Mouse (Mus musculus) lung, embryonic 15.5 days (tissue): ENCODE results near the gene Nsd2. TPM values are rescaled to one million over a fixed set of nuclear protein-coding genes. Genes with fewer than 3 reads are reported as not detected.
"Not testable (repeated sequence)": the region's sequence is repeated elsewhere in the genome, so short reads cannot be mapped to it uniquely, and the experiment has no call there.

Experiments
- ATAC-seq: fragments of 200-750 bp; cut with Nextera tagmentation; 2 replicates; pipeline ENCODE4 v1.8.0; 2017; ENCODE audit warnings: moderate number of reproducible peaks, borderline replicate concordance; ENCODE audit not compliant: low FRiP score, low TSS enrichment; ENCODE audit errors: extremely low read depth
- H3K27ac ChIP-seq: fragments of 300-500 bp; sonication (generic); 2 replicates; pipeline ENCODE4 v1.5.1; 2015; ENCODE audit warnings: moderate library complexity, mild to moderate bottlenecking, inconsistent platforms
- H3K27me3 ChIP-seq: fragments of 300-500 bp; sonication (generic); 2 replicates; pipeline ENCODE4 v1.6.1; 2015; ENCODE audit warnings: inconsistent platforms
- H3K36me3 ChIP-seq: fragments of 300-500 bp; sonication (generic); 2 replicates; pipeline ENCODE4 v1.6.1; 2015; ENCODE audit warnings: inconsistent platforms
- H3K4me1 ChIP-seq: fragments of 300-500 bp; sonication (generic); 2 replicates; pipeline ENCODE4 v1.6.1; 2015; ENCODE audit warnings: inconsistent platforms
- H3K4me2 ChIP-seq: fragments of 300-500 bp; sonication (generic); 2 replicates; pipeline ENCODE4 v1.6.1; 2015; ENCODE audit warnings: inconsistent platforms, mild to moderate bottlenecking, moderate library complexity
- H3K4me3 ChIP-seq: fragments of 300-500 bp; sonication (generic); 2 replicates; pipeline ENCODE4 v1.5.1; 2015; ENCODE audit warnings: mild to moderate bottlenecking, inconsistent platforms
- H3K9ac ChIP-seq: fragments of 300-500 bp; sonication (generic); 2 replicates; pipeline ENCODE4 v1.6.1; 2015; ENCODE audit warnings: inconsistent platforms
- H3K9me3 ChIP-seq: fragments of 300-500 bp; sonication (generic); 2 replicates; pipeline ENCODE4 v1.6.1; 2016; ENCODE audit warnings: inconsistent platforms
- WGBS: fragments of 180-500 bp; shearing (Covaris S2); methylation state at CpG from one replicate; pipeline ENCODE4 v1.1.7; 2015; 5-methylcytosine and 5-hydroxymethylcytosine counted together
- microRNA-seq: library from miRNA; unstranded; fragments of <30 nt; microRNA quantifications from one replicate; pipeline ENCODE4, GENCODE M21; 2016
- polyA plus RNA-seq: library from polyadenylated mRNA; unstranded; fragments of >200 nt; fragmentation: Nextera tagmentation; extraction: Ambion mirVana; gene quantifications from 2 replicates; pipeline ENCODE4 v1.2.1, GENCODE M21; 2015

Gene Nsd2
- polyA plus RNA-seq, 1 experiment from 2014 or later: 55.5 TPM

- under 1% methylated on average over 39 of the region's 39 CpGs for WGBS
- peaks cover 29% of the 10 kb centered on the region for H3K4me1 ChIP-seq
- no peaks in the 10 kb centered on the region for H3K9me3 ChIP-seq
- peak overlapping the region; percentile 87 for H3K9ac ChIP-seq
- H3K4me2 ChIP-seq: peak overlapping the region; percentile 53
- ATAC-seq: peak; percentile 70
- no peaks in the 10 kb centered on the region for H3K27me3 ChIP-seq
- peaks cover 3% of the 10 kb centered on the region; the same call in 1 of the 2 replicates for H3K36me3 ChIP-seq
- H3K27ac ChIP-seq: peak overlapping the region; percentile 89
- peak overlapping the region; percentile 97 for H3K4me3 ChIP-seq
These were observed 115.2 kb downstream of the Nsd2 start for GRCm38 (mm10) chr5:33935700-33936111.

DNA sequence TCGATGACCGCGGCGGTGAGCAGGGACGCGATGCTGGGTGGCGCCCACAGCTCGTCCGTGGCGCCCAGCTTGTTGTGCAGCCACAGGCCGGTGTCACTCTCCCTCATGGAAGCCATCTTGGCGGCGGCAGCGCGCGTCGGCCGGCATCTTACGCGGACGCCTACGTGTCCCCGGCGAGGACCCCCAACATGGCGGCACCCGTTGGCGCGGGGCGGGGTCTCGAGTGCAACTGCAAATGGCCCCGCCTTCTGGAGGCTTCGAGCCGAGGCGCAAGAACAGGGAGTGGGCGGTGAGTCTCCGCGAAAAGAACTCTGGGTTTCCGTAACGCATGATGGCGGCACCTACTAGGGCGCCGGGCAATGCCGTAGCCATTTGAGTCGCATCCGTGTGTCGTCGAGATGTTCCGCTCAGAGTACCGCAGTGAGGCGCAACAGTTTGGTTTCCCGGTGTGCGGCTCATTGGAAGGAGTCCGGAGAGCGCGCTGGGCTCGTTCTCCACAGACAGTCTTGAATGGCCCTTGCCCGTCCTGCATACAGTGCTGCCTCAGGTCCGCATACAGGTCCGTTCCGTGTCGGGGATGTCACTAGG lies 115.7 kb downstream of the Nsd2 start, which contains the start of gene Nelfa:
Gene Nelfa (minus strand): TSS at position 294 of the 588 bp plus-strand sequence.
- ATAC-seq: peak; percentile 98
- Histone ChIP-seq H3K4me1 (peaks cover 29% of the 10 kb centered on the region), H3K27ac (peak within 1 kb of the TSS; percentile 89), H3K27me3 (no peaks in the 10 kb centered on the region), H3K36me3 (peaks cover 3% of the 10 kb centered on the region; the same call in 1 of the 2 replicates), H3K9ac (peak within 1 kb of the TSS; percentile 87), H3K9me3 (no peaks in the 10 kb centered on the region), H3K4me2 (peak within 1 kb of the TSS; percentile 65), H3K4me3 (peak within 1 kb of the TSS; percentile 97)
- WGBS: under 1% methylated on average over 61 of the region's 61 CpGs

DNA sequence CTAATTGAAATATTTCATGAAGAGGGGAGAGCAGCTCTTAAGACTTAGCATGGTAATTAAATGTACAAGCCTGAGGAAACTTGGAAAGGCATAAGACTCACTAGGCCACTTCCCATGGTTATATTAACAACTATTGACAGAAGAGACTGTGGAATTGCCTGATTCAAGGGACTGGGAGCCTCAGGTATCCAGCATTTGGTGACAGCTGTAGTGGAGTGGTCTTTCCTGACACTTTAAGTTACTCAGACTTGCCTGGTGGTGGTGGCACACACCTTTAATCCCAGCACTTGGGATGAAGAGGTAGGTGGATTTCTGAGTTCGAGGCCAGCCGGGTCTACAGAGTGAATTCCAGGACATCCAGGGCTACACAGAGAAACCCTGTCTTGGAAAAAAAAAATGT lies 116.7 kb downstream of the Nsd2 start:
- peak overlapping the region; percentile 97 for H3K4me3 ChIP-seq
- no peaks in the 10 kb centered on the region for H3K9me3 ChIP-seq
- WGBS: 96% methylated on average over 2 of the region's 2 CpGs
- no peak for ATAC-seq
- H3K36me3 ChIP-seq: peaks cover 3% of the 10 kb centered on the region; the same call in 1 of the 2 replicates
- no peak overlapping the region for H3K27ac ChIP-seq
- H3K27me3 ChIP-seq: no peaks in the 10 kb centered on the region
- peak overlapping the region; percentile 60; the same call in 1 of the 2 replicates for H3K9ac ChIP-seq
- H3K4me2 ChIP-seq: peak overlapping the region; percentile 65
- peaks cover 28% of the 10 kb centered on the region for H3K4me1 ChIP-seq

DNA sequence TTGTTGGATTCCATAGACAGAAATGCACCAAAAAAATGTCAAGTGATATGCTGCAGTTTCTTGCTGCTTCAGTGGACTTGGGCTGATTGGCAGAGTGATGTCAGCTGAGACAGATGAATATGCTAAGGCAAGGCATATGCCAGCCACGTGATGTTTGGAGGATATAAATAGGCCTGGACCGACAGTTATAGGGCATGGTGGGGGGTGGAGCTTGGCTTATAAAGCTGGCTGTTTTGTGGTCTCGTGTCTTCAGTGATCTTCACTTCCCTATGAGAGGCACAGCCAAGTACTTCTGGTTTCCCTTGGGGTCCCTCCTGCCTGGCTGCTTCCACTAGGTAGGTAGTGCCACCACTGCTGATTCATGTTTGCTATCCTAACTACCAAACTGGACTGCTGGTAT lies 117.9 kb downstream of the Nsd2 start:
- Histone ChIP-seq H3K4me2 (no peak overlapping the region), H3K9me3 (0 out of 2 replicates have a peak, but pooled peaks cover 3% of the 10 kb centered on the region), H3K4me1 (peaks cover 25% of the 10 kb centered on the region), H3K27me3 (no peaks in the 10 kb centered on the region), H3K9ac (no peak overlapping the region), H3K36me3 (peaks cover 3% of the 10 kb centered on the region; the same call in 1 of the 2 replicates), H3K27ac (no peak overlapping the region), H3K4me3 (no peak overlapping the region)
- ATAC-seq: no peak
- 84% methylated on average over 3 of the region's 3 CpGs for WGBS

- not testable (repeated sequence) for ATAC-seq, H3K27me3 ChIP-seq, H3K4me1 ChIP-seq, H3K27ac ChIP-seq, H3K4me3 ChIP-seq, H3K9me3 ChIP-seq, H3K4me2 ChIP-seq, H3K9ac ChIP-seq, H3K36me3 ChIP-seq
- 79% methylated on average over 16 of the region's 16 CpGs for WGBS
These were observed 126.5 kb downstream of the Nsd2 start for GRCm38 (mm10) chr5:33947035-33947434.

Small RNA genes within 50 kb of the gene (microRNA-seq; reads per million reads assigned to microRNA genes)
- 1.1 reads per million for gene Mir7024

Other genes starting within 250 kb of the Nsd2 start
- 55.2 and 56.9 TPM in 2 replicates for gene Fam53a, start 191.1 kb upstream of the Nsd2 start, polyA plus RNA-seq
- 0.33 and 0.37 TPM in 2 replicates for gene Gm9903, start 190.8 kb upstream of the Nsd2 start, polyA plus RNA-seq
- gene Slbp, start 168.2 kb upstream of the Nsd2 start, polyA plus RNA-seq: 274 and 284 TPM in 2 replicates
- 217 and 227 TPM in 2 replicates for gene Tacc3, start 162.6 kb upstream of the Nsd2 start, polyA plus RNA-seq
- gene Tmem129, start 162.3 kb upstream of the Nsd2 start, polyA plus RNA-seq: 37.3 and 39.7 TPM in 2 replicates
- gene Fgfr3, start 99.1 kb upstream of the Nsd2 start, polyA plus RNA-seq: 59.1 and 64.7 TPM in 2 replicates
- 46.4 and 47.1 TPM in 2 replicates for gene Letm1, start 37.9 kb upstream of the Nsd2 start, polyA plus RNA-seq
- gene Nelfa, start 115.7 kb downstream of the Nsd2 start, polyA plus RNA-seq: 52.7 and 54.3 TPM in 2 replicates
- gene Gm1673, start 162.7 kb downstream of the Nsd2 start, polyA plus RNA-seq: 68.6 and 71.4 TPM in 2 replicates
- gene Nat8l, start 175.3 kb downstream of the Nsd2 start, polyA plus RNA-seq: 0.16 TPM in 2 replicates